Mouse (Mus musculus): ENCODE results near the gene Hoxa5. TPM values are rescaled to one million over a fixed set of nuclear protein-coding genes. Genes with fewer than 3 reads are reported as not detected.

Hoxa5 gene
- polyA plus RNA-seq, 1 experiment from 2014 or later, result 15.7 TPM

- Histone ChIP-seq H3K4me2 (replicated peaks; ENCODE audit: low read depth, low read length) (peak overlapping the region; percentile 83), H3K4me3 (ENCODE audit: low read length) (peak overlapping the region; percentile 64), H3K9ac (ENCODE audit: low read depth, low read length) (peak overlapping the region; percentile 96), H3K27me3 (ENCODE audit: control insufficient read depth, insufficient read depth, low read length) (peaks cover 12% of the 10 kb centered on the region; the same call in 1 of the 2 replicates), H3K4me1 (ENCODE audit: control insufficient read depth, insufficient read depth, low read length) (peaks cover 10% of the 10 kb centered on the region), H3K36me3 (ENCODE audit: control insufficient read depth, insufficient read depth, low read length) (peaks cover under 1% of the 10 kb centered on the region; the same call in 1 of the 2 replicates), H3K9me3 (ENCODE audit: control insufficient read depth, low read length) (no peaks in the 10 kb centered on the region), H3K27ac (ENCODE audit: low read depth, low read length) (peak overlapping the region; percentile 98)
- WGBS, result 18% methylated on average over 6 of the region's 6 CpGs
- no peak for ATAC-seq (ENCODE audit: low FRiP score, low TSS enrichment)
Measured at GRCm38 (mm10) chr6:52235866-52236265, 31.5 kb upstream of the Hoxa5 start.

GRCm38 (mm10) chr6:52235267-52235666 is 30.9 kb upstream of the Hoxa5 start:
- Histone ChIP-seq H3K36me3 (ENCODE audit: control insufficient read depth, insufficient read depth, low read length) (peaks cover 6% of the 10 kb centered on the region; the same call in 1 of the 2 replicates), H3K9ac (ENCODE audit: low read depth, low read length) (peak overlapping the region; percentile 96), H3K4me3 (ENCODE audit: low read length) (peak overlapping the region; percentile 64), H3K9me3 (ENCODE audit: control insufficient read depth, low read length) (no peaks in the 10 kb centered on the region), H3K27me3 (ENCODE audit: control insufficient read depth, insufficient read depth, low read length) (peaks cover 12% of the 10 kb centered on the region; the same call in 1 of the 2 replicates), H3K4me1 (ENCODE audit: control insufficient read depth, insufficient read depth, low read length) (peaks cover 9% of the 10 kb centered on the region; the same call in 1 of the 2 replicates), H3K27ac (ENCODE audit: low read depth, low read length) (peak overlapping the region; percentile 98), H3K4me2 (replicated peaks; ENCODE audit: low read depth, low read length) (peak overlapping the region; percentile 83)
- ATAC-seq (ENCODE audit: low FRiP score, low TSS enrichment), result no peak
- WGBS, result 19% methylated on average over 9 of the region's 9 CpGs

GRCm38 (mm10) chr6:52234428-52235140 is 30.2 kb upstream of the Hoxa5 start:
- ATAC-seq (ENCODE audit: low FRiP score, low TSS enrichment), result peak; percentile 41
- Histone ChIP-seq H3K9ac (ENCODE audit: low read depth, low read length) (peak overlapping the region; percentile 96), H3K4me3 (ENCODE audit: low read length) (peak overlapping the region; percentile 64), H3K4me1 (ENCODE audit: control insufficient read depth, insufficient read depth, low read length) (peaks cover 9% of the 10 kb centered on the region; the same call in 1 of the 2 replicates), H3K9me3 (ENCODE audit: control insufficient read depth, low read length) (no peaks in the 10 kb centered on the region), H3K27me3 (ENCODE audit: control insufficient read depth, insufficient read depth, low read length) (peaks cover 14% of the 10 kb centered on the region; the same call in 1 of the 2 replicates), H3K36me3 (ENCODE audit: control insufficient read depth, insufficient read depth, low read length) (peaks cover 8% of the 10 kb centered on the region; the same call in 1 of the 2 replicates), H3K4me2 (replicated peaks; ENCODE audit: low read depth, low read length) (peak overlapping the region; percentile 83), H3K27ac (ENCODE audit: low read depth, low read length) (peak overlapping the region; percentile 98)
- under 1% methylated on average over 68 of the region's 68 CpGs for WGBS

- H3K9ac ChIP-seq (ENCODE audit: low read depth, low read length), result peak overlapping the region; percentile 96
- peak overlapping the region; percentile 64 for H3K4me3 ChIP-seq (ENCODE audit: low read length)
- H3K36me3 ChIP-seq (ENCODE audit: control insufficient read depth, insufficient read depth, low read length), result peaks cover 9% of the 10 kb centered on the region; the same call in 1 of the 2 replicates
- H3K4me1 ChIP-seq (ENCODE audit: control insufficient read depth, insufficient read depth, low read length), result peaks cover 9% of the 10 kb centered on the region; the same call in 1 of the 2 replicates
- H3K27me3 ChIP-seq (ENCODE audit: control insufficient read depth, insufficient read depth, low read length), result peaks cover 15% of the 10 kb centered on the region; the same call in 1 of the 2 replicates
- no peaks in the 10 kb centered on the region for H3K9me3 ChIP-seq (ENCODE audit: control insufficient read depth, low read length)
- under 1% methylated on average over 70 of the region's 70 CpGs for WGBS
- peak overlapping the region; percentile 98 for H3K27ac ChIP-seq (ENCODE audit: low read depth, low read length)
- peak; percentile 59 for ATAC-seq (ENCODE audit: low FRiP score, low TSS enrichment)
- H3K4me2 ChIP-seq (replicated peaks; ENCODE audit: low read depth, low read length), result peak overlapping the region; percentile 83
Measured at GRCm38 (mm10) chr6:52233546-52234427, 29.4 kb upstream of the Hoxa5 start.

GRCm38 (mm10) chr6:52232984-52233545 is 28.7 kb upstream of the Hoxa5 start:
- Histone ChIP-seq H3K36me3 (ENCODE audit: control insufficient read depth, insufficient read depth, low read length) (peaks cover 9% of the 10 kb centered on the region; the same call in 1 of the 2 replicates), H3K4me3 (ENCODE audit: low read length) (peak overlapping the region; percentile 64), H3K27ac (ENCODE audit: low read depth, low read length) (peak overlapping the region; percentile 98), H3K27me3 (ENCODE audit: control insufficient read depth, insufficient read depth, low read length) (peaks cover 15% of the 10 kb centered on the region; the same call in 1 of the 2 replicates), H3K4me2 (replicated peaks; ENCODE audit: low read depth, low read length) (peak overlapping the region; percentile 83), H3K9me3 (ENCODE audit: control insufficient read depth, low read length) (no peaks in the 10 kb centered on the region), H3K9ac (ENCODE audit: low read depth, low read length) (peak overlapping the region; percentile 96), H3K4me1 (ENCODE audit: control insufficient read depth, insufficient read depth, low read length) (peaks cover 9% of the 10 kb centered on the region; the same call in 1 of the 2 replicates)
- no peak for ATAC-seq (ENCODE audit: low FRiP score, low TSS enrichment)
- WGBS, result 1% methylated on average over 23 of the region's 23 CpGs

GRCm38 (mm10) chr6:52232568-52232965 is 28.2 kb upstream of the Hoxa5 start:
- ATAC-seq (ENCODE audit: low FRiP score, low TSS enrichment), result no peak
- Histone ChIP-seq H3K27ac (ENCODE audit: low read depth, low read length) (peak overlapping the region; percentile 98), H3K9ac (ENCODE audit: low read depth, low read length) (peak overlapping the region; percentile 96), H3K4me3 (ENCODE audit: low read length) (peak overlapping the region; percentile 64), H3K36me3 (ENCODE audit: control insufficient read depth, insufficient read depth, low read length) (peaks cover 9% of the 10 kb centered on the region; the same call in 1 of the 2 replicates), H3K4me2 (replicated peaks; ENCODE audit: low read depth, low read length) (peak overlapping the region; percentile 83), H3K27me3 (ENCODE audit: control insufficient read depth, insufficient read depth, low read length) (peaks cover 15% of the 10 kb centered on the region; the same call in 1 of the 2 replicates), H3K9me3 (ENCODE audit: control insufficient read depth, low read length) (no peaks in the 10 kb centered on the region), H3K4me1 (ENCODE audit: control insufficient read depth, insufficient read depth, low read length) (peaks cover 10% of the 10 kb centered on the region; the same call in 1 of the 2 replicates)
- 1% methylated on average over 18 of the region's 18 CpGs for WGBS

- Histone ChIP-seq H3K9me3 (ENCODE audit: control insufficient read depth, low read length) (no peaks in the 10 kb centered on the region), H3K4me2 (replicated peaks; ENCODE audit: low read depth, low read length) (peak overlapping the region; percentile 83), H3K36me3 (ENCODE audit: control insufficient read depth, insufficient read depth, low read length) (peaks cover 9% of the 10 kb centered on the region; the same call in 1 of the 2 replicates), H3K9ac (ENCODE audit: low read depth, low read length) (peak overlapping the region; percentile 96), H3K27me3 (ENCODE audit: control insufficient read depth, insufficient read depth, low read length) (peaks cover 15% of the 10 kb centered on the region; the same call in 1 of the 2 replicates), H3K4me3 (ENCODE audit: low read length) (peak overlapping the region; percentile 64), H3K27ac (ENCODE audit: low read depth, low read length) (peak overlapping the region; percentile 98), H3K4me1 (ENCODE audit: control insufficient read depth, insufficient read depth, low read length) (peaks cover 15% of the 10 kb centered on the region; the same call in 1 of the 2 replicates)
- 0% methylated on average over 18 of the region's 18 CpGs for WGBS
- 0 out of 2 replicates have a peak, but pooled peaks have one; percentile 28 for ATAC-seq (ENCODE audit: low FRiP score, low TSS enrichment)
Measured at GRCm38 (mm10) chr6:52231885-52232567, 27.6 kb upstream of the Hoxa5 start.

All from kidney, embryonic 14.5 days (tissue).